Mouse (Mus musculus): ENCODE measurements around the gene Phf2. TPM values are rescaled to one million over a fixed set of nuclear protein-coding genes. Genes with fewer than 3 reads are reported as not detected.
A peak's percentile ranks its signal among the peaks of the same experiment; 100 is the strongest.

Gene Phf2
- polyA plus RNA-seq (2014; fragmentation: Nextera tagmentation; extraction: Ambion mirVana), result 10.8 and 11.2 TPM in 2 replicates

DNA sequence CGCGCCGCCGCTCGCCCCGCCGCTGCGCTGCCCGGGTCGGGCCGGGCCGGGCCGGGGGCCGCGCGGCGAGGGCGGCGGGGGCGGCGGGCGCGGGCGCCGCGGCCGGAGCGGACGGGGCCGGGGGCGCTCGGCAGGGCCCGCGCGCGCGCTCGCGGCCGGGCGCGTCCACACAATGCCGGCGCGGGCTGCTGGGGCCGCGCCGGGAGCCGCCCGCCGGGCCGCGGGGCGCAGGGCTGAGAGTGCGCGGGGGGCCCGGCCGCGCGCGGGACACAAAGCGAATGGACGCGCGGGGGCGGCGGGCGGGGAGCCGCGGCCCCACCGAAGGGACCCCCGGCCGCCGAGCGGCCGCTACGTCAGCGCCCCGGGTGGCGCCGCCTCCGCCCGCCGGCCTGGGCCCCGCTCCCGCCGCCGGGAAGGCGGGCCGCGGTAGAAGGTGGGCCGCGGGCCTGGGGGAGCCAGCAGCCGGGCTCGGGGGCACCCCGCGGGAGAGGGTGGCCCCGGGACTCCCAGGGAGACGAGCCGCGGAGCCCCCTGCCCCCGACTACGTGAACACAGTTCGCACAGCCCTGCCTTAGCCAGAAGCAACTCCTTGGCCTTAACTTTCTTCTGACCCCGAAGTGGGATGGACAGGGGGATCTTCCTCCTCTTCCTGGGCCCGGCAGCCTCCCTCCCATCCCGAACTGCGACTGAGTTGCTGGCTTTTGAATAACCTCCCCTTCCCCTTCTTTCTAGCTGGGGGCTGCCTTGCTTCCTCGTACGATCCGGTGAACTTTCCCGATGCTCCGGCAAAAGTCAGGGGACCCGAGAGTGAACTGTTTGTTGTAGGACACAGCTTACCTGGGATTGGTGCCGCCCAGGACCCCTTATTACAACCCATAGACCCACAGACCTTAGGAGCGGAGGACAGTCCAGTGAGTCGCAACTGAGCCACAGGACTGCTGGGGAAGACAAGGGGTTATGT is at the start of gene Phf2:
Gene Phf2 (minus strand): TSS at position 349 of the 961 bp plus-strand sequence.
- peak within 1 kb of the TSS; percentile 83 for H3K27ac ChIP-seq
- 0 out of 2 replicates have a peak, but pooled peaks cover 2% of the 10 kb centered on the region for H3K36me3 ChIP-seq (replicated peaks; ENCODE audit: control insufficient read depth, insufficient read depth)

DNA sequence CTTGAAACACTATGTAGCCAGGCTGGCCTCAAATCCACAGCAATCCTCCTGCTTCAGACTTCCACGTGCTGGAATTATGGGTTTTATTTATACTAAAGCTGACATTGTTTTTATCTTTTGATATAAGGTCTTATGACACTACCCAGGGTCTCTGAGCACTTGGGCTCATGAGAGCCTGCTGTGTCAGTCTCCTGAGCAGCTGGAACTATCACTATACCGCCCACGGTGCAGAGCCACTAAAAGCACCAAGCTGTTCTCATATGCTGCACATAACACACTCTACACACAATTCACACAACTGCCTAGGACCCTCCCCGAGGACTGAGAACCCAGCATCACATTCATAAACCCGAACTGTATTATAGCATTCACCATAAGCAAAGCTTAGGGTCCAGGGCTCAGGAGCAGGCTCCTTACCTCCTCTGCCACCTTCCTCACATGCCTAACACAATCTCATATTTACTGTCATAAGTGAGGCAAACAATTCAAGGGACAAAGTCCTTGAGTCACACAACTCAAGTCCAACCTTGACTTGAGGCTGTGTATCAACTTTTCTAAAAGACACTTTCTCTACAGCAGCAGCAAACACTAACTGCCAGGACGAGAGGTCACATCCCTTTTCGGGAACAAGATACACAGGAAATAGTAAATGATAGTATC is 49.0 kb upstream of the Phf2 start:
- Histone ChIP-seq H3K4me3 (replicated peaks; ENCODE audit: low read length) (no peak overlapping the region), H3K27me3 (ENCODE audit: control insufficient read depth, insufficient read depth, low read length) (no peaks in the 10 kb centered on the region), H3K36me3 (replicated peaks; ENCODE audit: control insufficient read depth, insufficient read depth) (peaks cover 51% of the 10 kb centered on the region), H3K27ac (no peak overlapping the region), H3K4me1 (replicated peaks; ENCODE audit: control insufficient read depth, insufficient read depth, low read length) (no peaks in the 10 kb centered on the region), H3K9me3 (ENCODE audit: control insufficient read depth, low read length) (no peaks in the 10 kb centered on the region), H3K9ac (no peak overlapping the region), H3K4me2 (replicated peaks) (no peak overlapping the region)
- DNase-seq (ENCODE audit: low spot score), result no peak
- no peak for ATAC-seq (ENCODE audit: low FRiP score)
- WGBS, result 89% methylated on average over 7 of the region's 7 CpGs

More for the DNA sequence above, at the start of gene Phf2:
- DNase-seq (ENCODE audit: low spot score) (peak; percentile 59), ATAC-seq (ENCODE audit: low FRiP score) (peak; percentile 63)
- Histone ChIP-seq H3K4me1 (replicated peaks; ENCODE audit: control insufficient read depth, insufficient read depth, low read length) (peaks cover 28% of the 10 kb centered on the region), H3K27me3 (ENCODE audit: control insufficient read depth, insufficient read depth, low read length) (no peaks in the 10 kb centered on the region), H3K9me3 (ENCODE audit: control insufficient read depth, low read length) (no peaks in the 10 kb centered on the region), H3K4me3 (replicated peaks; ENCODE audit: low read length) (peak within 1 kb of the TSS; percentile 96), H3K9ac (peak within 1 kb of the TSS; percentile 95), H3K4me2 (replicated peaks) (peak within 1 kb of the TSS; percentile 93)
- WGBS, result under 1% methylated on average over 65 of the region's 117 CpGs

- Histone ChIP-seq H3K27ac (no peak overlapping the region), H3K27me3 (ENCODE audit: control insufficient read depth, insufficient read depth, low read length) (no peaks in the 10 kb centered on the region), H3K36me3 (replicated peaks; ENCODE audit: control insufficient read depth, insufficient read depth) (peaks cover 60% of the 10 kb centered on the region), H3K4me1 (replicated peaks; ENCODE audit: control insufficient read depth, insufficient read depth, low read length) (no peaks in the 10 kb centered on the region), H3K4me3 (replicated peaks; ENCODE audit: low read length) (no peak overlapping the region), H3K9me3 (ENCODE audit: control insufficient read depth, low read length) (no peaks in the 10 kb centered on the region), H3K9ac (no peak overlapping the region), H3K4me2 (replicated peaks) (no peak overlapping the region)
- ATAC-seq (ENCODE audit: low FRiP score) (no peak), DNase-seq (ENCODE audit: low spot score) (no peak)
- WGBS, result 98% methylated on average over 3 of the region's 3 CpGs
Observed at GRCm38 (mm10) chr13:48917113-48917599, 46.2 kb upstream of the Phf2 start.

DNA sequence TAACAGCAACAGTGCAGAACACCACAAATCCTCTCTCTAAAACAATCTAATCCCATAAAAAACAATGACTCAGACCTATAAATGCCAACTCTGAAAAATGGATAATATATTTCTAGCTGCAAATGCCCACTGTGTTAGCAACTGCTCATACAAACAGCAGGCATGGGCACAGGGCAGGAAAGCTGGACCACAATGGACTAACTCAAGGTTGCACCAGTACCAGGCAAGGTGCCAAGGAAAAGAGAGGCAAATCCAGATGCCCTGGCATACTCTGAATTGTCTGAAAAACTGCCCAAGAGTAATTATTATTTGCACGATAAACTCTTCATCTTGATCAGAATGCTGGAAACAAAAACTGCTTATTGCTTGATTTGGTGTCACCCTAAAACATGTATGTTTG is 42.8 kb upstream of the Phf2 start:
- Histone ChIP-seq H3K4me2 (replicated peaks) (no peak overlapping the region), H3K27me3 (ENCODE audit: control insufficient read depth, insufficient read depth, low read length) (no peaks in the 10 kb centered on the region), H3K36me3 (replicated peaks; ENCODE audit: control insufficient read depth, insufficient read depth) (peaks cover 53% of the 10 kb centered on the region), H3K9me3 (ENCODE audit: control insufficient read depth, low read length) (no peaks in the 10 kb centered on the region), H3K9ac (no peak overlapping the region), H3K4me3 (replicated peaks; ENCODE audit: low read length) (no peak overlapping the region), H3K4me1 (replicated peaks; ENCODE audit: control insufficient read depth, insufficient read depth, low read length) (no peaks in the 10 kb centered on the region), H3K27ac (no peak overlapping the region)
- ATAC-seq (ENCODE audit: low FRiP score) (no peak), DNase-seq (ENCODE audit: low spot score) (peak; percentile 43)
- WGBS, result 84% methylated on average over 1 of the region's 1 CpGs

DNA sequence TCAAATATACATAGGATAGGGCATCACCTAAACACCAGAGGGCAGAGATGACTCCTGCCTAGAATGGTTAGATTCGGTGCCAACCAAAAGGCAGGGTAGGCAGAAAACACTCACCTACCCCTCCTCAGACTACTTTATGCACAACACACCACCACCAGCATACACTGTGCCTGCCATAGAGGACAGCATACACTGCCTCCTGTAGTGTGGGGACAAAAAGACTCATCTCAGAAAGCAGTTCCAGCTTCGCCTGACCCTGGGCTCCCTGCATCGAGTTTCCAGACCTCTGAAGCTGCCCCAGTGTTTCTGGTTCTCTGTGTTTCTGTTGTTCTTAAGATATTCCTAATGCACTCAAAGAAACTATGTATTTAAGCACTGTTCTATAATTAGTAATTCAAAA is 42.2 kb upstream of the Phf2 start:
- Histone ChIP-seq H3K36me3 (replicated peaks; ENCODE audit: control insufficient read depth, insufficient read depth) (peaks cover 55% of the 10 kb centered on the region), H3K9me3 (ENCODE audit: control insufficient read depth, low read length) (no peaks in the 10 kb centered on the region), H3K4me2 (replicated peaks) (no peak overlapping the region), H3K9ac (no peak overlapping the region), H3K27ac (no peak overlapping the region), H3K4me1 (replicated peaks; ENCODE audit: control insufficient read depth, insufficient read depth, low read length) (no peaks in the 10 kb centered on the region), H3K4me3 (replicated peaks; ENCODE audit: low read length) (no peak overlapping the region), H3K27me3 (ENCODE audit: control insufficient read depth, insufficient read depth, low read length) (no peaks in the 10 kb centered on the region)
- ATAC-seq (ENCODE audit: low FRiP score), result no peak
- no peak for DNase-seq (ENCODE audit: low spot score)
- WGBS, result 83% methylated on average over 3 of the region's 3 CpGs

GRCm38 (mm10) chr13:48911426-48911825 is 40.5 kb upstream of the Phf2 start:
- no peaks in the 10 kb centered on the region for H3K27me3 ChIP-seq (ENCODE audit: control insufficient read depth, insufficient read depth, low read length)
- no peak overlapping the region for H3K9ac ChIP-seq
- peaks cover 68% of the 10 kb centered on the region for H3K36me3 ChIP-seq (replicated peaks; ENCODE audit: control insufficient read depth, insufficient read depth)
- H3K27ac ChIP-seq, result no peak overlapping the region
- ATAC-seq (ENCODE audit: low FRiP score), result no peak
- H3K4me3 ChIP-seq (replicated peaks; ENCODE audit: low read length), result no peak overlapping the region
- no peak for DNase-seq (ENCODE audit: low spot score)
- no peaks in the 10 kb centered on the region for H3K9me3 ChIP-seq (ENCODE audit: control insufficient read depth, low read length)
- no peaks in the 10 kb centered on the region for H3K4me1 ChIP-seq (replicated peaks; ENCODE audit: control insufficient read depth, insufficient read depth, low read length)
- WGBS, result 87% methylated on average over 7 of the region's 7 CpGs
- H3K4me2 ChIP-seq (replicated peaks), result no peak overlapping the region

- no peak overlapping the region for H3K4me2 ChIP-seq (replicated peaks)
- H3K9ac ChIP-seq, result no peak overlapping the region
- no peaks in the 10 kb centered on the region for H3K9me3 ChIP-seq (ENCODE audit: control insufficient read depth, low read length)
- peaks cover 83% of the 10 kb centered on the region for H3K36me3 ChIP-seq (replicated peaks; ENCODE audit: control insufficient read depth, insufficient read depth)
- H3K27ac ChIP-seq, result no peak overlapping the region
- 97% methylated on average over 2 of the region's 2 CpGs for WGBS
- no peaks in the 10 kb centered on the region for H3K27me3 ChIP-seq (ENCODE audit: control insufficient read depth, insufficient read depth, low read length)
- ATAC-seq (ENCODE audit: low FRiP score), result no peak
- H3K4me1 ChIP-seq (replicated peaks; ENCODE audit: control insufficient read depth, insufficient read depth, low read length), result no peaks in the 10 kb centered on the region
- no peak overlapping the region for H3K4me3 ChIP-seq (replicated peaks; ENCODE audit: low read length)
- DNase-seq (ENCODE audit: low spot score), result no peak
Observed at GRCm38 (mm10) chr13:48905458-48905857, 34.5 kb upstream of the Phf2 start.

DNA sequence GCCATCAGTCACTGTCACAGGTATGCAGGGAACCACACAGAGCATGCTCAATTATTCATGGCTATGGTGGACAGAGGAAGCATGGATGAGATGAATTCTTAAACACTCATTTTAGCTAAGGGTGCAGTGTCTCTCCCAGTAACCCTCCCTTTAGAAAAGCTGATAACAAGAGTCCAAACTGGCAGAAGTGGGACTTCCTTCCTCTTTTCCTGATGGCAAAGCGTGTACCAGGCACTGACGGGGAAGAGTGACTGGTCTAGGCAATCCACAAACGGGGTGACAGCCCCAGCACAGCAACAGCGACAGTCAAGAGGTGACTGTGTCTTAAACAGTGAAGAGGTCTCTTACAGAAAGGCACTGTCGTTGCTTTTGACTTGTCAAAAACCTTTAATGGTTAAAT is 24.5 kb upstream of the Phf2 start:
- no peak for ATAC-seq (ENCODE audit: low FRiP score)
- 84% methylated on average over 5 of the region's 5 CpGs for WGBS
- no peaks in the 10 kb centered on the region for H3K9me3 ChIP-seq (ENCODE audit: control insufficient read depth, low read length)
- H3K36me3 ChIP-seq (replicated peaks; ENCODE audit: control insufficient read depth, insufficient read depth), result peaks cover 67% of the 10 kb centered on the region
- no peaks in the 10 kb centered on the region for H3K4me1 ChIP-seq (replicated peaks; ENCODE audit: control insufficient read depth, insufficient read depth, low read length)
- no peaks in the 10 kb centered on the region for H3K27me3 ChIP-seq (ENCODE audit: control insufficient read depth, insufficient read depth, low read length)
- H3K27ac ChIP-seq, result peak overlapping the region; percentile 43; the same call in 1 of the 2 replicates
- H3K4me3 ChIP-seq (replicated peaks; ENCODE audit: low read length), result no peak overlapping the region
- no peak overlapping the region for H3K4me2 ChIP-seq (replicated peaks)
- no peak overlapping the region for H3K9ac ChIP-seq
- no peak for DNase-seq (ENCODE audit: low spot score)

GRCm38 (mm10) chr13:48890260-48890960 is 19.5 kb upstream of the Phf2 start:
- H3K4me3 ChIP-seq (replicated peaks; ENCODE audit: low read length), result no peak overlapping the region
- H3K4me2 ChIP-seq (replicated peaks), result no peak overlapping the region
- 80% methylated on average over 4 of the region's 4 CpGs for WGBS
- no peak overlapping the region for H3K27ac ChIP-seq
- no peak for ATAC-seq (ENCODE audit: low FRiP score)
- no peak for DNase-seq (ENCODE audit: low spot score)
- no peaks in the 10 kb centered on the region for H3K4me1 ChIP-seq (replicated peaks; ENCODE audit: control insufficient read depth, insufficient read depth, low read length)
- no peaks in the 10 kb centered on the region for H3K27me3 ChIP-seq (ENCODE audit: control insufficient read depth, insufficient read depth, low read length)
- H3K36me3 ChIP-seq (replicated peaks; ENCODE audit: control insufficient read depth, insufficient read depth), result peaks cover 85% of the 10 kb centered on the region
- no peak overlapping the region for H3K9ac ChIP-seq
- H3K9me3 ChIP-seq (ENCODE audit: control insufficient read depth, low read length), result no peaks in the 10 kb centered on the region

Data from hindbrain, embryonic 14.5 days (tissue).